Mouse (Mus musculus): Measurements from ENCODE around the gene Armcx3.

GRCm38 (mm10) chrX:134807833-134808754 is 51.7 kb downstream of the Armcx3 start:
- no peak for TF ChIP-seq CTCF (IDR thresholded peaks at IDR 0.05; ENCODE audit: low read depth, low read length)
- TF ChIP-seq GATA1 (IDR thresholded peaks at IDR 0.05; ENCODE audit: borderline replicate concordance, low read length): no peak
